Comparison of ENCODE assay signal across 20 mouse cellular contexts in genomic region chr7:83972485-83972884, GRCm38 (mm10).
A peak's percentile ranks its signal among the peaks of the same experiment; 100 is the strongest.
DNase-seq lines count a peak whose midpoint lies in the region; ATAC-seq lines count a peak whose summit lies in the region.
"Had no signal": no experiment of that assay in that cellular context is flagged by ENCODE, and none has a peak within 500 bp of the region (broad histone marks: within the 10 kb centered on the region; RNA-seq: fewer than 3 reads in every experiment).

No protein-coding gene starts in this region.

- peak; percentile 21 to 32 for DNase-seq in heart, postnatal 10 days
- no peak for DNase-seq in heart, adult 9 months (ENCODE audit: low spot score in 2 of 2)
- peak; percentile 13 for DNase-seq in left cerebral cortex, postnatal 4 days
- no peak for DNase-seq in left cerebral cortex, adult 18-20 months (ENCODE audit: low spot score in 2 of 2)
- peak; percentile 49 for DNase-seq in lung, postnatal 36 days
- DNase-seq in urinary bladder, postnatal 25 days (ENCODE audit: low spot score): no peak
- DNase-seq in forebrain, embryonic 10.5 days (ENCODE audit: extremely low spot score, low spot score): no peak
- DNase-seq: adrenal gland, postnatal 36 days; heart, postnatal 4 days; layer of hippocampus, adult 9-11 months; right cerebral cortex, postnatal 25 days; thymus, postnatal 36 days had no signal

- WGBS in lung, embryonic 15.5 days: 39% methylated on average over 7 of the region's 7 CpGs
- 91% methylated on average over 7 of the region's 7 CpGs for WGBS in forebrain, embryonic 10.5 days

- H3K9ac ChIP-seq in lung, embryonic 15.5 days: no peak overlapping the region
- H3K9ac ChIP-seq: intestine, embryonic 15.5 days; limb, embryonic 13.5 days; liver, embryonic 15.5 days; neural tube, embryonic 13.5 days had no signal

- no peak overlapping the region for H3K4me3 ChIP-seq in lung, embryonic 15.5 days
- no peak overlapping the region for H3K4me3 ChIP-seq in forebrain, embryonic 10.5 days
- H3K4me3 ChIP-seq: erythroblast, embryonic 14.5 days; intestine, embryonic 15.5 days; limb, embryonic 13.5 days; liver, embryonic 15.5 days; neural tube, embryonic 13.5 days had no signal

- H3K27ac ChIP-seq in lung, embryonic 15.5 days: 0 out of 2 replicates have a peak overlapping the region, but pooled peaks have one; percentile 29
- H3K27ac ChIP-seq in forebrain, embryonic 10.5 days: no peak overlapping the region
- H3K27ac ChIP-seq: intestine, embryonic 15.5 days; limb, embryonic 13.5 days; liver, embryonic 15.5 days; neural tube, embryonic 13.5 days had no signal

- H3K4me1 ChIP-seq in lung, embryonic 15.5 days: peaks cover 17% of the 10 kb centered on the region
- H3K4me1 ChIP-seq in forebrain, embryonic 10.5 days: peaks cover 3% of the 10 kb centered on the region; the same call in 1 of the 2 replicates
- H3K4me1 ChIP-seq: intestine, embryonic 15.5 days; limb, embryonic 13.5 days; liver, embryonic 15.5 days; neural tube, embryonic 13.5 days had no signal

- H3K9me3 ChIP-seq in lung, embryonic 15.5 days: no peaks in the 10 kb centered on the region
- no peaks in the 10 kb centered on the region for H3K9me3 ChIP-seq in forebrain, embryonic 10.5 days
- H3K9me3 ChIP-seq: intestine, embryonic 15.5 days; limb, embryonic 13.5 days; liver, embryonic 15.5 days; neural tube, embryonic 13.5 days had no signal

- peak; percentile 64; the same call in 1 of the 2 replicates for ATAC-seq in lung, embryonic 15.5 days (ENCODE audit: borderline replicate concordance, extremely low read depth, low FRiP score, low TSS enrichment)
- ATAC-seq: forebrain, embryonic 16.5 days had no signal

- H3K27me3 ChIP-seq in lung, embryonic 15.5 days: no peaks in the 10 kb centered on the region
- no peaks in the 10 kb centered on the region for H3K27me3 ChIP-seq in forebrain, embryonic 10.5 days (ENCODE audit: poor library complexity, severe bottlenecking)
- H3K27me3 ChIP-seq: intestine, embryonic 15.5 days; limb, embryonic 13.5 days; liver, embryonic 15.5 days; neural tube, embryonic 13.5 days had no signal

- no peak overlapping the region for H3K4me2 ChIP-seq in lung, embryonic 15.5 days
- H3K4me2 ChIP-seq: heart, embryonic 11.5 days; intestine, embryonic 15.5 days; limb, embryonic 13.5 days; liver, embryonic 15.5 days; neural tube, embryonic 13.5 days had no signal

- H3K36me3 ChIP-seq in lung, embryonic 15.5 days: no peaks in the 10 kb centered on the region
- no peaks in the 10 kb centered on the region for H3K36me3 ChIP-seq in forebrain, embryonic 10.5 days (replicated peaks)
- H3K36me3 ChIP-seq: intestine, embryonic 15.5 days; limb, embryonic 13.5 days; liver, embryonic 15.5 days; neural tube, embryonic 13.5 days had no signal

- intact Hi-C loops in heart, postnatal 10 days (cut with DNase I): no loop called here
- intact Hi-C loops in left cerebral cortex, postnatal 4 days (cut with DNase I): no loop called here

Comparison
In these comparisons a context has a peak if more than half of its experiments do, and no peak if none do; other contexts are left out.
1. DNase-seq: peak in heart, postnatal 10 days (2 of 2), left cerebral cortex, postnatal 4 days (single experiment) and lung, postnatal 36 days (single experiment); none in heart, adult 9 months (0 of 2), left cerebral cortex, adult 18-20 months (0 of 2), urinary bladder, postnatal 25 days (single experiment) and forebrain, embryonic 10.5 days (single experiment).